Mouse (Mus musculus): ENCODE data around the gene Xpo5.

GRCm38 (mm10) chr17:46237079-46237478 lies 34.5 kb downstream of the Xpo5 start:
- TF ChIP-seq ZNF384 (IDR thresholded peaks at IDR 0.05; ENCODE audit: low read depth, low read length) (no peak), HCFC1 (IDR thresholded peaks at IDR 0.05; ENCODE audit: borderline replicate concordance, insufficient read depth, low read length) (no peak), CHD2 (IDR thresholded peaks at IDR 0.05; ENCODE audit: low read depth, low read length) (no peak)

All from ES-E14 (cell line).